Mouse (Mus musculus) heart, embryonic 10.5 days (tissue): Measurements from ENCODE around the gene Sash1. TPM values are rescaled to one million over a fixed set of nuclear protein-coding genes. Genes with fewer than 3 reads are reported as not detected.

Experiments
- DNase-seq: peaks from one replicate; pipeline ENCODE4 v3.0.0-alpha.2; 2017; ENCODE audit warnings: low spot score
- H3K27ac ChIP-seq: fragments of 300-500 bp; sonication (generic); 2 replicates; pipeline ENCODE4 v1.5.1; 2016; ENCODE audit warnings: mild to moderate bottlenecking
- H3K27me3 ChIP-seq: fragments of 300-500 bp; sonication (generic); 2 replicates; pipeline ENCODE4 v1.6.1; 2016; ENCODE audit warnings: mild to moderate bottlenecking; ENCODE audit not compliant: poor library complexity, insufficient read depth, severe bottlenecking
- H3K36me3 ChIP-seq: fragments of 300-500 bp; sonication (generic); 2 replicates; pipeline ENCODE4 v1.6.1; 2016; ENCODE audit warnings: mild to moderate bottlenecking, moderate library complexity
- H3K4me1 ChIP-seq: fragments of 300-500 bp; sonication (generic); 2 replicates; pipeline ENCODE4 v1.6.1; 2016; ENCODE audit warnings: mild to moderate bottlenecking
- H3K4me3 ChIP-seq: fragments of 300-500 bp; sonication (generic); 2 replicates; pipeline ENCODE4 v1.5.1; 2016; ENCODE audit warnings: mild to moderate bottlenecking, moderate library complexity
- H3K9me3 ChIP-seq: fragments of 300-500 bp; sonication (generic); 2 replicates; pipeline ENCODE4 v1.6.1; 2016; ENCODE audit warnings: mild to moderate bottlenecking, moderate library complexity
- WGBS: fragments of 180-500 bp; shearing (Covaris S2); methylation state at CpG from one replicate; pipeline ENCODE4 v1.1.7; 2016; 5-methylcytosine and 5-hydroxymethylcytosine counted together
- polyA plus RNA-seq: library from polyadenylated mRNA; unstranded; fragments of >200 nt; fragmentation: Nextera tagmentation; extraction: Ambion mirVana; gene quantifications from 2 replicates; pipeline ENCODE4 v1.2.1, GENCODE M21; 2016

The Sash1 gene
- polyA plus RNA-seq, 1 experiment from 2014 or later = 2.7 TPM

GRCm38 (mm10) chr10:8825874-8826273 is 60.0 kb downstream of the Sash1 start:
- WGBS = 79% methylated on average over 9 of the region's 9 CpGs
- Histone ChIP-seq H3K36me3 (no peaks in the 10 kb centered on the region), H3K4me3 (no peak overlapping the region), H3K27ac (no peak overlapping the region), H3K9me3 (no peaks in the 10 kb centered on the region), H3K27me3 (no peaks in the 10 kb centered on the region), H3K4me1 (peaks cover 15% of the 10 kb centered on the region)
- DNase-seq = no peak

DNA sequence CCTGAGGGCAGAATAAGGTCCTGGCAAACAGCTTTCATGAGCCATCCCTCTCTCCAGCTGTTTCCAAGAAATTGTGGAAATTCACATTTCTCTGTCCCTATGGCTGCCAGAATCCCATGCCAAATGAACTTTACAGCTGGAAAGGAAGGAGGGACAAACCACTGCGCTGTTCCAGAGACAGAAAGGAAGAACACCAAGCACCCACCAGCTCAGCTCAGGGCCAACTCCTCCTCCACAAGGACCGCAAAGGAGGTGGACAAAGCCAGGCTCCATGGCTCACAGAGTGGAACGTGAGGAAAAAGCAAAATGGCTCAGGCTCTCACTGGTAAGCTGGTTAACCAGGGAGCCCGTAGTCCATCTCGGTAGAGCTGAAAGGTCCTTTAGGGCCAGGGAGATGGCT is 67.8 kb downstream of the Sash1 start:
- 87% methylated on average over 5 of the region's 5 CpGs for WGBS
- H3K4me1 ChIP-seq = peaks cover 38% of the 10 kb centered on the region

GRCm38 (mm10) chr10:8813984-8814578 is 71.8 kb downstream of the Sash1 start:
- Histone ChIP-seq H3K9me3 (no peaks in the 10 kb centered on the region), H3K4me3 (peak overlapping the region; percentile 32; the same call in 1 of the 2 replicates), H3K27ac (peak overlapping the region; percentile 42; the same call in 1 of the 2 replicates), H3K4me1 (peaks cover 28% of the 10 kb centered on the region), H3K27me3 (no peaks in the 10 kb centered on the region), H3K36me3 (peaks cover 5% of the 10 kb centered on the region; the same call in 1 of the 2 replicates)
- DNase-seq = no peak
- 39% methylated on average over 18 of the region's 18 CpGs for WGBS

More for the DNA sequence above, 67.8 kb downstream of the Sash1 start:
- Histone ChIP-seq H3K9me3 (no peaks in the 10 kb centered on the region), H3K27ac (no peak overlapping the region), H3K36me3 (no peaks in the 10 kb centered on the region), H3K4me3 (no peak overlapping the region), H3K27me3 (no peaks in the 10 kb centered on the region)
- no peak for DNase-seq

GRCm38 (mm10) chr10:8813259-8813658 is 72.6 kb downstream of the Sash1 start:
- no peak overlapping the region for H3K4me3 ChIP-seq

DNA sequence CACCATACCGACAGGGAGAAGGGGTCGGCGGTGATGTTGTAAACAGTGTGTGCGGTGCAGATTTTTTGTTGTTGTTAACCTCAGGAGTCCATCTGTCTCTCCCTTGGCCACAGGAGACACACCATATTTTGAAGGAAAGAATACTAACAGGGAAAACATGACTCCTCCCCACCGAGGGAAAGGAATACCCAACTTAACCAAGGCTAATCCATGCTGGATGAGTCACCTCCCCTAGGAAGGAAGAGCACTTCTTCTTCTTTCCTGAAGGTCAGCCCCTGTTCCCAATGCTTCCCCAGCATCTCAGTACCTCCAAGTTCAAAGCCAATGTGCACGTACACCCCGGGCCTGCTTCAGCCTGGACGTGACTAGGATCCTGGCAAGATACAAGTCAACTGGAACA is 73.1 kb downstream of the Sash1 start:
- Histone ChIP-seq H3K9me3 (no peaks in the 10 kb centered on the region), H3K36me3 (peaks cover 5% of the 10 kb centered on the region; the same call in 1 of the 2 replicates), H3K4me1 (peaks cover 23% of the 10 kb centered on the region), H3K4me3 (no peak overlapping the region), H3K27ac (peak overlapping the region; percentile 47; the same call in 1 of the 2 replicates), H3K27me3 (no peaks in the 10 kb centered on the region)
- DNase-seq = no peak
- WGBS = 84% methylated on average over 8 of the region's 8 CpGs

More at GRCm38 (mm10) chr10:8813259-8813658, 72.6 kb downstream of the Sash1 start:
- H3K27ac ChIP-seq = peak overlapping the region; percentile 47; the same call in 1 of the 2 replicates
- no peaks in the 10 kb centered on the region for H3K9me3 ChIP-seq
- WGBS = 82% methylated on average over 14 of the region's 14 CpGs
- no peak for DNase-seq
- H3K36me3 ChIP-seq = peaks cover 5% of the 10 kb centered on the region; the same call in 1 of the 2 replicates
- H3K4me1 ChIP-seq = peaks cover 26% of the 10 kb centered on the region
- no peaks in the 10 kb centered on the region for H3K27me3 ChIP-seq

DNA sequence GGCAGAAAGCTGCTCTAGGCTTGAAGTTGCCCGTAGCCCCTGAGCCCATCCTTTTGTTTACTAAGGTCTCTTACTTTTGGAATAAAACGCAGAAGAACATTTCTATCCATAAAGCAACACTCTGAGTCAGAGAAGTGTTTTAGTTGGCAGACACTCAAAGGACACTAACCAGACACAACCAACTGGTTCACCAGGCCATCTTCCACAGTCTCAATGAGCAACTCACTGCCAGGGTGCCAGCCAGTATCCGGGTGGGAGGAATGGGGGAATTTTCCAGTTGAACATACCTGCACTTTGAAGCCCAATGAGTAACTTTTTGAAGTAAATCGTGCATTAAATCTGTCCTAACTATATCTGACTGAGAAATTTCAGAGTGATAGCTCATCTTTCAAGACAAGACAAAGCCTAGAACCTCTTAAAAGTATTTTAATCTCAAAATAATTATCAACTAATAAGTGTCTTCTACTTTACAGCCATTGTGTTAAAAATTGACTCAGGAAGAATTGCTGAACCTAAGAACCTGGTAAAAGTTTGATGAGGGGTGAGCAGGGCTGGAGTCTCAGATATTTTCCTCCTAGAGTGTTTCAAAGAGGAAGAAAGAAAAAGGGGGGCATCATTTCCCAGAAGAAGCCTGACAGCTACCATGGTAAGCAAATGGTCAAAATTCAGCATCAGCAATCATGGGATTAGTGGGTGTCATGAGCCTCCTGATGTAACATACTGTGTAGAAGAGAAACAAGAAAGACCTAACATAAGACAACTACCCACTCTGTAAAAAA is 74.4 kb downstream of the Sash1 start:
- Histone ChIP-seq H3K27me3 (no peaks in the 10 kb centered on the region), H3K36me3 (peaks cover 5% of the 10 kb centered on the region; the same call in 1 of the 2 replicates), H3K4me3 (no peak overlapping the region), H3K27ac (no peak overlapping the region), H3K9me3 (no peaks in the 10 kb centered on the region), H3K4me1 (peaks cover 19% of the 10 kb centered on the region)
- WGBS = 81% methylated on average over 4 of the region's 4 CpGs
- no peak for DNase-seq

DNA sequence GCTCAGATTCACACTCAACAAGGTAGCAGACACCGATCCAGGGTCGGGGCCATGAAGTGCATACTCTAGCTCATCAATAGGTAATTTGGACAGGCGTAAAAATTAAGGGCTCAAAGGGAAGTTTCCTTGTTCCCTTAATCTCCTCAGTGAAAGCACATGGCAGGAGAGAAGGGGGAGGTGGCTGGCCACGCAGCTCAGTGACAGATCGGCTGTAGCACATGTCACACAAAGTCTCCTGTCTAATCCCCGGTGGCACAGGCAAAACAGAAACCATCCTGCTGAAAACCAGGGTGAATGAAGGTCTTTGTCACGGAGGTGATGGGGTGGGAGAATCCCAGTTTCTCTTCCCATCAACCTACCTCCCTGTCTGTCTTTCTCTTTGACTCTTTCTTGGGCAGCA is 75.4 kb downstream of the Sash1 start:
- Histone ChIP-seq H3K27ac (no peak overlapping the region), H3K9me3 (no peaks in the 10 kb centered on the region), H3K27me3 (no peaks in the 10 kb centered on the region), H3K4me1 (peaks cover 21% of the 10 kb centered on the region), H3K4me3 (no peak overlapping the region), H3K36me3 (peaks cover 5% of the 10 kb centered on the region; the same call in 1 of the 2 replicates)
- no peak for DNase-seq
- WGBS = 80% methylated on average over 7 of the region's 7 CpGs

DNA sequence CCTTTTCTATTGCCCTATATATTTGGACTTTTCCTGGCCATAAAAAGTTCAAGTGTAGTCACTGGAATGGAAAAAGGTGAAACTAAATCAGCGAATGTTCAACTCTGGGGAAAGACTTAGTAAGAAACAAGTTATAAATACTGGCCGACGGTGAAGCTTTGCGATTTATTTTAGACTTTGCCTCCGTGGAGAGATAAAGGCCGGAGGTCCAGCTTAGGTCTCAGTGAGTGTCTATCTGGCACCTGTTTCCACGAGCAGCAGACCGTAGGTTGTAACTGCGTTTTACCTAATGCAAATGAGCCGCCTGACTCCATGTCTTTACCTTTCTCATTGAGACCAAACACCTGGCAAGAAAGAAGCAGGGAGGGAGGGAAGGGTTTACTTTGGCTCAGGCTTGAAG is 77.5 kb downstream of the Sash1 start:
- peaks cover 24% of the 10 kb centered on the region for H3K4me1 ChIP-seq
- H3K36me3 ChIP-seq = peaks cover 5% of the 10 kb centered on the region; the same call in 1 of the 2 replicates
- no peak overlapping the region for H3K4me3 ChIP-seq
- 86% methylated on average over 10 of the region's 10 CpGs for whole genome bisulfite sequencing
- no peaks in the 10 kb centered on the region for H3K9me3 ChIP-seq
- no peak overlapping the region for H3K27ac ChIP-seq
- H3K27me3 ChIP-seq = no peaks in the 10 kb centered on the region
- no peak for DNase-seq

DNA sequence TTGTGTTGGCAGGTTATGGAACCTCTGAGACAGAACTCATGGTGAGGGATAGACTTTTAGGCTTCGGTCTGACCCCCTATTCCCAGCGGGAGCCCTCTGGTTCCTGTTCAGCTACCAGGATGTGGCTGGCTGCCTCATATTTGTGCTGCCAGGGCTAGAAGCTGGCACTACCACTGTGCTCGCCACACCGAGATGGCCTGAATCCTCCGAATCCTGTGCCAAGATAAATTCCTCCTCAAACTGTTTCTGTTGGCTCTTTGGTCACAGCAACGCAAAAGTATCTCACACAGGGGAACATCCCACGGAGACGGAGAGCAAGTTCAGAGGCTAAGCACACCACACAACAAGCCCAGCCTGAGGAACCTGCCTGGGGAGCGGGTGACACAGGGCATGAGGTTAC is 78.3 kb downstream of the Sash1 start:
- WGBS = 89% methylated on average over 9 of the region's 9 CpGs
- H3K4me1 ChIP-seq = peaks cover 29% of the 10 kb centered on the region
- H3K36me3 ChIP-seq = peaks cover 5% of the 10 kb centered on the region; the same call in 1 of the 2 replicates
- no peak for DNase-seq
- H3K9me3 ChIP-seq = no peaks in the 10 kb centered on the region
- no peaks in the 10 kb centered on the region for H3K27me3 ChIP-seq
- H3K27ac ChIP-seq = no peak overlapping the region
- no peak overlapping the region for H3K4me3 ChIP-seq

DNA sequence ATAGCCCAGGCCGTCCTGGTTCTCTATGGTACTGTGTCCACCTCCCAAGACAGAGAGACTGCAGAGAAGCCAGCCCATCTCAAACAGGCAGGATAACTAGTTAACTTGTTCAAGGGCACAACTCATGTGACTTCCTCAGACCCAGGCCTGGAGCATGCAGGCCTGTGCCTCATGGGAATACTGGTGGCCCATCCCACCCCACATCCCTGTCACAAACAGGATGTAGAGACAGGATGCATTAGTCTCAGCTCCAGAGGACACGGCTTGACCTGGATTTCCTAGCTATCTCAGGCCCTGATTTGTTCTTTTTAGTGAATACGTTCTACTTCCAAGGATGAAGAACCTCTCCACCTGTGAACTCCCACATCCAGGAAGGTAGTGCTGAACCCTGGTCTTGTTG is 80.5 kb downstream of the Sash1 start:
- DNase-seq = no peak
- Histone ChIP-seq H3K36me3 (0 out of 2 replicates have a peak, but pooled peaks cover under 1% of the 10 kb centered on the region), H3K4me3 (no peak overlapping the region), H3K27me3 (no peaks in the 10 kb centered on the region), H3K9me3 (no peaks in the 10 kb centered on the region), H3K4me1 (peaks cover 47% of the 10 kb centered on the region), H3K27ac (no peak overlapping the region)
- WGBS = 77% methylated on average over 3 of the region's 3 CpGs

DNA sequence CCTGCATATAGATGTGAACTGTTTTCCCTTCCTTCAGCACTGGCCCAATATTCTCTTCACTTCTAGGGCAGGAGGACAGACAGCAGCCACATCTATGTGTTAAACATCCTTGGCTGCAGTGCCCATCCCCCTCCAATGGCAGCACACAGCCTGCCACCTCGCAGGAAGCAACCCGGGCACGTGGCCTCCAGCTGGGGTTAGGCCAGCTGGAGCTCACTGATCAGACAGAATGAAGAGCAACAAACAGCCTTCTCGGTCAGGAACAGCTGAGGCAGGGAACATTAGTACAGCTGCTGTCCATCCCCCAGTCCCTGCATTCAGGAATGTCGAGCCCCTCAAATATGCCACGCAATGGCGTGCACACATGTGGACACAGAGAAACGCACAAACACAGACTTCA is 81.6 kb downstream of the Sash1 start:
- Histone ChIP-seq H3K9me3 (no peaks in the 10 kb centered on the region), H3K27ac (peak overlapping the region; percentile 10; the same call in 1 of the 2 replicates), H3K4me3 (no peak overlapping the region), H3K27me3 (no peaks in the 10 kb centered on the region), H3K36me3 (peaks cover 3% of the 10 kb centered on the region; the same call in 1 of the 2 replicates), H3K4me1 (peaks cover 47% of the 10 kb centered on the region)
- WGBS = 44% methylated on average over 8 of the region's 8 CpGs
- DNase-seq = no peak

DNA sequence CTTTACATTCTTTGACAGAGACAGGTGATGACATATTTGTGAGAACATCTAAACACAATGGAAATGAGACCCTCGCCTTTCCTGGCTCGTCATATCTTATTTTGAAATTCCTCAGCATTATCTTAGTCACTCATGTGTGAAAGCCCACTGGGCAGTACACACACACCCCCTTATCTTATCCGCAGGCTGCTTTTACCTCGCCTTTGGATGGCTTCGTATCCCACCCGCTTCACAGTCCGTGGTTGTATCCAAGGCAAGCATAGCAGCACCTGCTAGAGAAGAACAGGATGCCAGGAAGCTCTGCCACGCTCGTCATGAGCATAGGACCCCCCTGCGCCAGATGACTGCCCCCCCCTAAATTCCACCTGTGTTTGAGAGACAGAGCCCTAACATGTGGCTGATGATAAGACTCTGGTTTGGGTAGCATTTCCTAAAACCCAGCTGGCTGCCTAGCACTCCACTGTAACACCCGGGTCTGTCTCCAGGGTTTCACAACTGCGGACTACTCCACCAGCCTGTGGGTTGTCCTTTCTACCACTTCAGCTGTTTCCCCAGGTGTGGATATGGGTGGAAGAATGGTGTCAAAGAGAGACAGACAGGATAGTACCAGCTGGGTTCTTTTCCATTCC is 84.0 kb downstream of the Sash1 start:
- peaks cover 15% of the 10 kb centered on the region for H3K36me3 ChIP-seq
- no peak for DNase-seq
- H3K4me3 ChIP-seq = peak overlapping the region; percentile 40
- H3K9me3 ChIP-seq = no peaks in the 10 kb centered on the region
- 24% methylated on average over 12 of the region's 12 CpGs for WGBS
- H3K27ac ChIP-seq = peak overlapping the region; percentile 81
- H3K4me1 ChIP-seq = peaks cover 44% of the 10 kb centered on the region
- no peaks in the 10 kb centered on the region for H3K27me3 ChIP-seq

DNA sequence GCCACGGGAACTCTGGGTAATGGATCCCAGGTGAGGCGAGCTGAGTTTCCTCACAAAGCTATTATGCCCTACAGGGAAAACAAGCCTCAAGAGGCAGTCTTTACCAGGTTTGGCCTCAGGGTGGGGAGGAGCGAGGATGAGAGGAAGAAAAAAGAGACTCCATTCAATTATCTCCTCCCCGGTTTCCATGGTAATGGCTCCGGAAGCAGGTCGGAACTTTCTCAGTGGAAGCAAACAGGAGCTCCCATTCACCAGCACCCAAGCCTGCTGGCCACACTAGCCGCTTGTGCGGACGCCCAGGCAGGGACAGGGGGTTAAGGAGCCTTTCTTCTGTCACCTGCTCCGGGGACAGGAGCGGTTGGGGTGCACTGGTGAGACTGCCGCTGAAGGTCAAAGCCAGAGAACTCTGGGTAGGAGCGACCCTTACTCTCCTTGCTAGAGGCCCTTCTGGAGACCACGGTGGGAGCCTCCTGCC is 84.7 kb downstream of the Sash1 start:
- WGBS = 39% methylated on average over 14 of the region's 14 CpGs
- peak overlapping the region; percentile 40 for H3K4me3 ChIP-seq
- H3K36me3 ChIP-seq = peaks cover 15% of the 10 kb centered on the region
- peaks cover 44% of the 10 kb centered on the region for H3K4me1 ChIP-seq
- H3K27me3 ChIP-seq = no peaks in the 10 kb centered on the region
- no peak for DNase-seq
- H3K27ac ChIP-seq = peak overlapping the region; percentile 81
- H3K9me3 ChIP-seq = no peaks in the 10 kb centered on the region
